Mouse (Mus musculus): ENCODE data around the gene Arhgap10.

Arhgap10 gene

GRCm38 (mm10) chr8:77275571-77275970 is 242.2 kb downstream of the Arhgap10 start:
- DNase-seq: no peak

GRCm38 (mm10) chr8:77272136-77272535 is 245.6 kb downstream of the Arhgap10 start:
- no peak for DNase-seq

- DNase-seq: no peak
Observed at GRCm38 (mm10) chr8:77267941-77268405, 249.8 kb downstream of the Arhgap10 start.

GRCm38 (mm10) chr8:77262216-77263009 is 255.3 kb downstream of the Arhgap10 start:
- no peak for DNase-seq

GRCm38 (mm10) chr8:77261215-77261614 is 256.5 kb downstream of the Arhgap10 start:
- DNase-seq: no peak

- DNase-seq: no peak
Observed at GRCm38 (mm10) chr8:77257085-77257451, 260.7 kb downstream of the Arhgap10 start.

GRCm38 (mm10) chr8:77256450-77257084 is 261.2 kb downstream of the Arhgap10 start:
- DNase-seq: no peak

GRCm38 (mm10) chr8:77254466-77254865 is 263.3 kb downstream of the Arhgap10 start:
- no peak for DNase-seq

GRCm38 (mm10) chr8:77251134-77251533 is 266.6 kb downstream of the Arhgap10 start:
- DNase-seq: no peak

- no peak for DNase-seq
Observed at GRCm38 (mm10) chr8:77250094-77250493, 267.7 kb downstream of the Arhgap10 start.

GRCm38 (mm10) chr8:77241381-77241780 is 276.4 kb downstream of the Arhgap10 start:
- DNase-seq: no peak

- no peak for DNase-seq
Observed at GRCm38 (mm10) chr8:77239462-77239861, 278.3 kb downstream of the Arhgap10 start.

- no peak for DNase-seq
Observed at GRCm38 (mm10) chr8:77236701-77237100, 281.1 kb downstream of the Arhgap10 start.

GRCm38 (mm10) chr8:77232411-77232810 is 285.3 kb downstream of the Arhgap10 start:
- DNase-seq: no peak

- DNase-seq: no peak
Observed at GRCm38 (mm10) chr8:77231834-77232233, 285.9 kb downstream of the Arhgap10 start.

GRCm38 (mm10) chr8:77231211-77231610 is 286.5 kb downstream of the Arhgap10 start:
- DNase-seq: no peak

- no peak for DNase-seq
Observed at GRCm38 (mm10) chr8:77228688-77229087, 289.1 kb downstream of the Arhgap10 start.

- DNase-seq: peak; percentile 72
Observed at GRCm38 (mm10) chr8:77227742-77228141, 290.0 kb downstream of the Arhgap10 start.

- no peak for DNase-seq
Observed at GRCm38 (mm10) chr8:77223123-77223522, 294.6 kb downstream of the Arhgap10 start.

GRCm38 (mm10) chr8:77215191-77215590 is 302.6 kb downstream of the Arhgap10 start:
- no peak for DNase-seq

GRCm38 (mm10) chr8:77214665-77215064 is 303.1 kb downstream of the Arhgap10 start:
- no peak for DNase-seq

GRCm38 (mm10) chr8:77213893-77214464 is 303.8 kb downstream of the Arhgap10 start:
- DNase-seq: no peak

GRCm38 (mm10) chr8:77209297-77209696 is 308.5 kb downstream of the Arhgap10 start:
- DNase-seq: no peak

Measured in cerebellum, adult 11-12 months (tissue).